Mouse (Mus musculus) ovary, adult 10 weeks (tissue): Measurements from ENCODE around the gene Cbfa2t2. TPM values are rescaled to one million over a fixed set of nuclear protein-coding genes. Genes with fewer than 3 reads are reported as not detected.

ENCODE experiments used
- polyA plus RNA-seq: library from polyadenylated mRNA; stranded (reverse); fragments of 350-450 nt; fragmentation: Illumina TruSeq; extraction: RNeasy Lipid Tissue Mini Kit (QIAGEN cat#74804); gene quantifications from one replicate; pipeline ENCODE4 v1.2.3, GENCODE M21; 2014

The Cbfa2t2 gene
- 26.1 TPM for polyA plus RNA-seq

DNA sequence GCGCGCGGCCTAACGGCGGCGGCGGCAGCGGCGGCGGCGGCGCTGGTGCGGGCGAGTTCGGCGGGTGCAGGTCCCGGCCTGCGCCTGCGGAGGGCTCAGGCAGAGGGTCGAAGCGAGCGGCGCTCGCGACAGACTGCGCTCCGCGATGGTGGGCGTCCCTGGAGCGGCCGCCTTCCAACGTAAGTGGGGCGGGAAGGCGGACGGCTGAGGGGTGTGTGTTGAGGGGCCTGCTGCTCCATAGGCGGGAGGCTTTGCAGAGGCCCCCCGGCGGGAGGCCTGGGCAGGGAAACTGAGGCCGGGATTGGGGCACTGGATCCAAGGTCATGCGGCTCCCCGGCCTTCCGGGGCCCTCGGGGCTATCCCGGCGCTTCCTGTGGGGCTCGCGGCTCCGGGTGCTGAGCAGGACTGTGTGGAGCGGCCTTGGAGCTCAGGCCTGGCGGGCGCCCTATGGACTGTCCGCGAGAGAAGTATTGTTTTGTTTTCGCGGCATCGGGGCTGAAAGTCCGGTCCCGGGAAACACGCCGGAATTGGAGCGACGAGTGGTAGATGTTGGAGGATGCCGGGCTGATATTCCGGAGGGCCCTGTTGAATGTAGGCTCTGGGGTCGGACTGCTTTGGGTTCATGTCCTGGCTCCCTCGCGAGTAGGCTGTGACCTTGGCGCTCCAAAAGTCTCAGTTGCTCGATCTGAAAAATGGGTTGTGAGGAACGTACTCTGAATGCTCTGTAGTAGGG lies at the start of gene Cbfa2t2:
Gene Cbfa2t2, plus strand, starts transcription at position 24 of the 733 bp plus-strand sequence.

DNA sequence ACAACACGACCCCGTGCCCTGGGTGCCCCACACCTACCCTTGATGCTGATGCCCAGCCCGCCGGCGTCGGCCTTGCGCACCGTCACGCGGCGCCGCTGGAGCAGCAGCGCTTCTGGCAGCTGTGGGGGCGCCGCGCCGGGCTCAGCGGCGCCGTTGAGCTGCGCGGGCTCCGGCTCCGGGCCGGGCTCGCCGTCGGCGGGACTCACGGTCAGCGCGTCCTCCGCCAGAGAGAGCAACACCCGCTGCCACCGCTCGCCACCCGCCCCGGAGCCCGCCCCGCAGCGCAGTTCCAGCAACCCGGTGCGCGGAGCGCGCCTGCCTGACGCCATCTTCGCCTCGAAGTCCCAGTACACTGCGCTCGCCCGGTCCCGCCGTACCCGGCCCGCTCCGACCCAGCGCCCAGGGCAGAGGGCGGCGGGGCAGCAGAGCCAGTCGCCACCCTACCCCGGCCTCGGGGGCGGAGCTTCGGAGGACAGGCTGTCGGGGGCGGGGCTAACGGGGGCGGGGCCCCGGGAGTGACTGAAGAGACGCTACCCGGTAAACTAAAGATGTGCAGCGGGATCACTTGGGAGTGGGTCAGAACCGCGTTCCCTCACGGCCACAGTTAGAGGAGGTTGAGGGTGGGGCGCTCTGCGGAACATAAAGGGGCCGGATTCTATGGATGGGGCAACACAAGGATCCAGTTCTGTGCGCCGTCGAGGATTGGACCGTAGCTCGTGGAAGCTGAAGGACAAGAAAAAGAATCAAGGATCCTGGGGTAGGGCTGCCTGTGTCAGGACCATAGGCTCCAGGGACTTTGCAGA lies 28.4 kb upstream of the Cbfa2t2 start, which contains the start of gene Snta1:
Gene Snta1, minus strand, starts transcription at position 457 of the 803 bp plus-strand sequence.

DNA sequence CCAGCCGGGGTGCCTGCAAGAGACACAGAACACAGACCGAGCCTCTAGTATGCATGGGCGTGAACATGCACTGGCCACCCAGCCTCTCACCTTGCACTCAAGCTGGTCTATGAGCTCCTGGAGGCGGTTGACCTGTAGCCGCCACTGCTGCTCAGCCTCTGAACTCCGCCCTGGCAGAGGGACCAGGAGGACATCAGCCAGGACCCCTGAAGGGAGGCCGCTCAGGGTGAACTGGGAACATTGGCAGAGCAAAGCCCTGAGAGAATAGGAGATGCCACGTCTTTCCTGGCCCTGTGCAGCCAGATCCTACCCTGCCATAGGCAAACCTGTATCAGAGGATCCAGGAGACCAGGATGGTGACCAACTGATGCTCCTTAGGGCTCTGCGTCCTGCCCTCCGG lies 110.4 kb downstream of the Cbfa2t2 start, which contains the start of gene 1700003F12Rik:
Gene 1700003F12Rik, plus strand, starts transcription at position 375 of the 400 bp plus-strand sequence.

DNA sequence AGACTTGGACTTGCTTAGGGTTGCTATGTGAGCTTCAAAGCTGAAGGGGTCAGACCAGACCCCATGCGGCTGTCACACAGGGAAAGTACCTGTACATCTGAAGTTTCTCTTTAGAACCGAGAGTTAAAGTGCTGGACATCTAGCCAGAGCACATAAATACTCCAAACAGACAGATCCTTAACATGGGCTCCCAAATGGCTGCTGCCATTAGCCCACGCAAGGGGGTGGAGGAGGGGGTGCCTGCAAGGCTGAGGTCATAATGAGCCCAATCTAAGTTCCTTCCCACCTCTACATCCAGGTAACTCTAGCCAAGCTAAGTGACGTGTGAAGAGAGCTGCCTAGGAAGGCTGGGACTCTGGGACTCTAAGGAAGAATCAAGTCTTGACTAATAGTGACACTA lies 115.2 kb downstream of the Cbfa2t2 start, which contains the start of gene Actl10:
Gene Actl10, plus strand, starts transcription at position 301 of the 400 bp plus-strand sequence.

DNA sequence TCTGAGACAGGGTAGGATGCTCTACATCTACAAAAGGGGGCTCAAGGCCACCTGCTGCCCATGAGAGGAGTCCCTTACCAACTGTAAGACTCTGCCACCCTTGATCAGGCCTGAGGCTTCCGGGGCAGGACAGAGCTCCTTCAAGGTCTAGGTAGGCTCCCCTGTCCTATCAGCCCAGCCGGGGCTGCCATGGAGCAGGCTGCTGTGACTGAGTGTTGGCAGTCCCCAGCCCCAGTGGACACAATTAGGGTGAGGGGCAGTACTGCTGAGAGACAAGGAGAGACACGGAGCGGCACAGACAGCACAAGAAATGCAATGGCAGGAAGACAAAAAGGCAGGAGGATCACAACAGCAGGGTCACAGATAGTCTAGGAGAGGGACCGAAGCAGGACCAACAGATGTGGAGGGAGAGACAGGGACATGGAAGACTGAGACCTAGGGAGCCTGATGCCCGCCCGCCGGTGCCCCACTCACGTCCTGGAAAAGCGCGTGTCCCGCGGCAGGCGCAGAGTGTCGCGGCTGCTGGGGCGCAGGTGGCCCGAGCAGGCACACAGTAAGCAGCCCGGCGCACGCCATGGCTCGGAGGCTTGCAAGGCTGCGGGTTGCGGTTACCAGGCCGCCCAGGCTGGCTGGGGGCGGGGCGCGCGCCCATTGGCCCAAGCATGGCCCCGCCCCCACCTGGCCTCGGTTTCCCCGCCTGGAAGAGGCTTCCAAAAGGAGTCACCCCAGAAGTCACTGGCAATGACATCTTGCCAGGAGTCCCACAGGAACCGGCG lies 122.2 kb downstream of the Cbfa2t2 start, which contains the start of gene Necab3:
Gene Necab3, minus strand, starts transcription at position 627 of the 776 bp plus-strand sequence.

DNA sequence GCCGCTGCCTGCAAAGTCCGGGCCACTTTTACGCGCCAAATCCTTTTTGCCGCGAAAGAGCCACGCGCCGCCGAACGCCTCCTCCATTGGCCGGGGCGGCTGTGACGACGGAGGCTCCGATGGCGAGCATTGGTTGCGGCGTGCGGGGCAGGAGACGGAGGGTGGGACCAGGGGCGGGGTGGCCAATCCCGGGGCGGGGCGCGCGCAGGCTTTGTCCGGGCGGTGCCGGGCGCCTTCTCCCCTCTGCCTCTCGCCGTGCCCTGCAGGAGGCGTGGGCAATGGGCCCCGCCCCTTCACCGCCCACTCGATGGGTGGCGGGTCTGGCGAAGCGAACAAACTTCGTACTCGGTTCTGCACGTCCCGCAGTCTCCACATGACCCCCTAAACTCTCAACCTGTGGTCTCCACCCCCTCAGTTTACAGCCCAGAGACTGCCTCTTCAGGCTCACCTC lies 133.6 kb downstream of the Cbfa2t2 start, which contains the start of gene E2f1:
Gene E2f1, minus strand, starts transcription at position 57 of the 451 bp plus-strand sequence.

Other genes starting within 250 kb of the Cbfa2t2 start
- 0.29 TPM for gene Bpifb1, start 245.7 kb upstream of the Cbfa2t2 start, polyA plus RNA-seq
- 2.6 TPM for gene Bpifb5, start 212.7 kb upstream of the Cbfa2t2 start, polyA plus RNA-seq
- not detected for gene Bpifb9a, start 178.6 kb upstream of the Cbfa2t2 start, polyA plus RNA-seq
- gene Bpifb9b, start 129.3 kb upstream of the Cbfa2t2 start, polyA plus RNA-seq, result not detected
- 8.2 TPM for gene Cdk5rap1, start 63.5 kb upstream of the Cbfa2t2 start, polyA plus RNA-seq
- not detected for gene Snta1, start 28.4 kb upstream of the Cbfa2t2 start, polyA plus RNA-seq
- not detected for gene 1700003F12Rik, start 110.6 kb downstream of the Cbfa2t2 start, polyA plus RNA-seq
- not detected for gene Actl10, start 115.3 kb downstream of the Cbfa2t2 start, polyA plus RNA-seq
- not detected for gene Necab3, start 122.4 kb downstream of the Cbfa2t2 start, polyA plus RNA-seq
- 0.17 TPM for gene E2f1, start 133.4 kb downstream of the Cbfa2t2 start, polyA plus RNA-seq
- 6.0 TPM for gene Pxmp4, start 167.2 kb downstream of the Cbfa2t2 start, polyA plus RNA-seq
- 0.23 TPM for gene Zfp341, start 176.8 kb downstream of the Cbfa2t2 start, polyA plus RNA-seq
- not detected for gene 4930519P11Rik, start 177.0 kb downstream of the Cbfa2t2 start, polyA plus RNA-seq
- gene Chmp4b, start 215.2 kb downstream of the Cbfa2t2 start, polyA plus RNA-seq, result 73.3 TPM